Mouse (Mus musculus) olfactory bulb, adult 2 months (tissue): ENCODE results near the gene Rev1. TPM values are rescaled to one million over a fixed set of nuclear protein-coding genes. Genes with fewer than 3 reads are reported as not detected.

Experiments
- H3K27ac ChIP-seq: fragments of 200-500 bp; 2 replicates; pipeline ENCODE4 v1.5.1; 2012; ENCODE audit warnings: low read depth, low read length; ENCODE audit not compliant: insufficient read depth
- H3K4me1 ChIP-seq: fragments of 200-500 bp; 2 replicates; pipeline ENCODE4 v1.6.1; 2012; ENCODE audit warnings: low read length; ENCODE audit not compliant: control insufficient read depth, insufficient read depth
- H3K4me3 ChIP-seq: fragments of 200-500 bp; 2 replicates; pipeline ENCODE4 v1.5.1; 2012; ENCODE audit warnings: mild to moderate bottlenecking, low read depth, low read length, moderate library complexity; ENCODE audit not compliant: insufficient read depth
- CTCF ChIP-seq: fragments of 200-500 bp; IDR thresholded peaks from 2 replicates; pipeline ENCODE4 v1.5.1; 2012; ENCODE audit warnings: low read depth, mild to moderate bottlenecking, low read length, moderate library complexity; ENCODE audit not compliant: insufficient read depth
- POLR2A ChIP-seq: fragments of 200-500 bp; IDR thresholded peaks from 2 replicates; pipeline ENCODE4 v1.6.1; 2012; ENCODE audit warnings: mild to moderate bottlenecking, low read depth, low read length, moderate library complexity; ENCODE audit not compliant: insufficient read depth
- WGBS: fragments of 180-500 bp; shearing (Covaris S2); methylation state at CpG from one replicate; pipeline ENCODE4 v1.1.7; 2018; 5-methylcytosine and 5-hydroxymethylcytosine counted together
- polyA plus RNA-seq: library from polyadenylated mRNA; stranded (reverse); fragments of >200 nt; gene quantifications from 2 replicates; pipeline ENCODE4 v1.2.4, GENCODE M21; 2012; ENCODE audit warnings: low replicate concordance; ENCODE audit not compliant: missing spikeins, insufficient read depth, insufficient read length

Rev1 gene
- polyA plus RNA-seq: not detected in 2 replicates

GRCm38 (mm10) chr1:38129501-38130267, at the start of gene Rev1:
Gene Rev1, minus strand, starts transcription at chr1:38129801.
- WGBS: under 1% methylated on average over 109 of the region's 122 CpGs
- Histone ChIP-seq H3K4me3 (peak within 1 kb of the TSS; percentile 66), H3K4me1 (no peaks in the 10 kb centered on the region), H3K27ac (peak within 1 kb of the TSS; percentile 93)
- peak; percentile 49 for TF ChIP-seq POLR2A
- peak; percentile 88 for TF ChIP-seq CTCF

DNA sequence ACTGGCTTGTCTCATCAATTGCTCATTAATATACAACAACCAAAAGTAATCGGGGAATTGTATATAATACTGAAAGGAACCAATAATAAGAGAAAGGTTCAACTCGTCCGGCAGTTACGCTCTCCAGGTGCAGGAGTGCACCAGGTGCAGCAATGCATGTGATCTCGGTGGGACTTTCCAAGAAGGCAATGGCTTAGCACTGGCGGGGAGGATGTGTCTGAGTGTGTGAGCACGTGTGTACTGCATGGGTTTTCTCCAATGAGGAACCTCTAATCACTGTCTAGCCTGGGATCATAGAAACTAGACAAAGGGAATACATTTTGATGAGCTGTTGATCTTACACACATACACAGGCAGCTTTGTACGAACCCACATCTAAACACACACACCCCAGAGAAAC, 49.3 kb upstream of the Rev1 start:
- no peak overlapping the region for H3K4me3 ChIP-seq
- WGBS: 88% methylated on average over 8 of the region's 8 CpGs
- TF ChIP-seq POLR2A (no peak), CTCF (no peak)
- no peaks in the 10 kb centered on the region for H3K4me1 ChIP-seq
- H3K27ac ChIP-seq: no peak overlapping the region

GRCm38 (mm10) chr1:38176077-38176476, 46.5 kb upstream of the Rev1 start:
- no peaks in the 10 kb centered on the region for H3K4me1 ChIP-seq
- H3K27ac ChIP-seq: no peak overlapping the region
- TF ChIP-seq CTCF (no peak), POLR2A (no peak)
- H3K4me3 ChIP-seq: no peak overlapping the region
- 94% methylated on average over 7 of the region's 7 CpGs for WGBS

- no peaks in the 10 kb centered on the region for H3K4me1 ChIP-seq
- no peak overlapping the region for H3K4me3 ChIP-seq
- TF ChIP-seq POLR2A: no peak
- no peak for TF ChIP-seq CTCF
- H3K27ac ChIP-seq: no peak overlapping the region
- 92% methylated on average over 4 of the region's 4 CpGs for WGBS
Measured at GRCm38 (mm10) chr1:38171874-38172273, 42.3 kb upstream of the Rev1 start.

GRCm38 (mm10) chr1:38165696-38166095, 36.1 kb upstream of the Rev1 start:
- Histone ChIP-seq H3K4me3 (no peak overlapping the region), H3K4me1 (no peaks in the 10 kb centered on the region), H3K27ac (no peak overlapping the region)
- TF ChIP-seq POLR2A: no peak
- no peak for TF ChIP-seq CTCF
- WGBS: 59% methylated on average over 2 of the region's 2 CpGs

- Histone ChIP-seq H3K27ac (no peak overlapping the region), H3K4me3 (no peak overlapping the region), H3K4me1 (no peaks in the 10 kb centered on the region)
- 87% methylated on average over 5 of the region's 5 CpGs for WGBS
- TF ChIP-seq POLR2A (no peak), CTCF (no peak)
Measured at GRCm38 (mm10) chr1:38150086-38150485, 20.5 kb upstream of the Rev1 start.

GRCm38 (mm10) chr1:38146008-38146407, 16.4 kb upstream of the Rev1 start:
- TF ChIP-seq CTCF (no peak), POLR2A (no peak)

DNA sequence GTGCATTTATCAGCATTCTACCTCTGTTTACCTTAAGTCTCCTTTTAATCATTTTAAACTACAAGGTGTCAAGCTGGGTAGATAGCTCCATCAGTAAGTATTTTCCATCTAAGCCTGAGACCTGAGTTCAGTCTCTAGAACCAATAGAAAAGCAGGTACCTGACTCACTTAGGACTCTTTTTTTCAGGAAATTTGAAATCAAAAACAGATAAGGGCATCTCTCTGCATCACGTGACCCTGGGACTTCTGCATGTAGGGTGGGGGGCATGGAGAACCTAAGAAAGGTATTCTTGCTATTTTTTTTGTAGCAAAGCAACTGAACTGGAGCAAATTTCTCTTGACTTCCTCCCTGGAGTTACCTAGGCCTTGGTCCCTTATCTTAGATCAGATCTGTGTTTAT, 11.8 kb upstream of the Rev1 start:
- H3K27ac ChIP-seq: no peak overlapping the region
- WGBS: 93% methylated on average over 1 of the region's 1 CpGs
- TF ChIP-seq CTCF (no peak), POLR2A (no peak)
- no peak overlapping the region for H3K4me3 ChIP-seq
- H3K4me1 ChIP-seq: no peaks in the 10 kb centered on the region

More at GRCm38 (mm10) chr1:38146008-38146407, 16.4 kb upstream of the Rev1 start:
- 97% methylated on average over 4 of the region's 4 CpGs for WGBS
- no peak overlapping the region for H3K27ac ChIP-seq
- H3K4me3 ChIP-seq: no peak overlapping the region
- H3K4me1 ChIP-seq: no peaks in the 10 kb centered on the region

DNA sequence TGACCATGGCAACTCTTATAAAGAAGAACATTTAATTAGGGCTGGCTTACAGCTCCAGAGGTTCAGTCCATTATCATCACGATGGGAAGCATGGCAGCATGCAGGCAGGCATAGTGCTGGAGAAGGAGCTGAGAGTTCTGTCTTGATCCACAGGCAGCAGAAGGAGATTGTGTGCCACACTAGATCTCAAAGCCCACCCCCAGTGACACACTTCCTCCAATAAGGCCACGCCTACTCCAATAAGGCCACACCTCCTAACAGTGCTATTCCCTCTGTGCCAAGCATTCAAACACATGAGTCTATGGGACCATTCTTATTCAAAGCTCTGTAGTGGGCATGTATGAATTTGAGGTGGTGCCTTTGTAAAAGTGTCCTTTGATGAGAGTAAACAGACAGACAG, 11.3 kb upstream of the Rev1 start:
- Histone ChIP-seq H3K4me3 (no peak overlapping the region), H3K4me1 (no peaks in the 10 kb centered on the region), H3K27ac (no peak overlapping the region)
- WGBS: 90% methylated on average over 2 of the region's 2 CpGs
- no peak for TF ChIP-seq CTCF
- no peak for TF ChIP-seq POLR2A
